In genomic region chr10:96082203-96082602, GRCm38 (mm10) we compare ENCODE assay signal across 28 mouse cellular contexts. TPM values are rescaled to one million over a fixed set of nuclear protein-coding genes. Genes with fewer than 3 reads are reported as not detected.
DNase-seq lines count a peak whose midpoint lies in the region; ATAC-seq and TF ChIP-seq lines count a peak whose summit lies in the region.
"Had no signal": no experiment of that assay in that cellular context is flagged by ENCODE, and none has a peak within 500 bp of the region (broad histone marks: within the 10 kb centered on the region; RNA-seq: fewer than 3 reads in every experiment).

No protein-coding gene starts in this region.

- no peaks in the 10 kb centered on the region; the same call in 1 of the 2 replicates for H3K4me1 ChIP-seq in liver, embryonic 11.5 days (replicated peaks; ENCODE audit: control insufficient read depth, insufficient read depth, low read length)
- H3K4me1 ChIP-seq in liver, embryonic 15.5 days (replicated peaks) = peaks cover 8% of the 10 kb centered on the region; the same call in 1 of the 2 replicates
- H3K4me1 ChIP-seq in lung, postnatal 0 days (ENCODE audit: insufficient read depth, low read depth, low read length) = no peaks in the 10 kb centered on the region
- H3K4me1 ChIP-seq: embryonic facial prominence, embryonic 12.5 days; heart, embryonic 13.5 days; hindbrain, embryonic 15.5 days had no signal

- no peak overlapping the region for H3K9ac ChIP-seq in liver, embryonic 11.5 days (ENCODE audit: low read depth, low read length)
- H3K9ac ChIP-seq in liver, embryonic 15.5 days = no peak overlapping the region
- H3K9ac ChIP-seq in lung, postnatal 0 days (replicated peaks; ENCODE audit: low read depth) = no peak overlapping the region
- H3K9ac ChIP-seq: embryonic facial prominence, embryonic 12.5 days; forebrain, embryonic 15.5 days; heart, embryonic 13.5 days; hindbrain, embryonic 15.5 days had no signal

- peak overlapping the region; percentile 40 for H3K4me2 ChIP-seq in liver, embryonic 11.5 days
- H3K4me2 ChIP-seq in liver, embryonic 15.5 days = peak overlapping the region; percentile 1; the same call in 1 of the 2 replicates
- H3K4me2 ChIP-seq in lung, postnatal 0 days (replicated peaks; ENCODE audit: low read depth, low read length) = no peak overlapping the region
- H3K4me2 ChIP-seq: embryonic facial prominence, embryonic 12.5 days; forebrain, embryonic 15.5 days; heart, embryonic 13.5 days; hindbrain, embryonic 15.5 days had no signal

- 29% methylated on average over 3 of the region's 3 CpGs for WGBS in liver, embryonic 11.5 days
- 14% methylated on average over 3 of the region's 3 CpGs for WGBS in liver, embryonic 15.5 days (ENCODE audit: insufficient replicate concordance)
- 45% methylated on average over 3 of the region's 3 CpGs for WGBS in lung, postnatal 0 days

- no peak overlapping the region for H3K27ac ChIP-seq in liver, embryonic 11.5 days (ENCODE audit: low read depth, low read length)
- H3K27ac ChIP-seq in liver, embryonic 15.5 days (replicated peaks) = no peak overlapping the region
- no peak overlapping the region for H3K27ac ChIP-seq in lung, postnatal 0 days (ENCODE audit: low read length)
- H3K27ac ChIP-seq: embryonic facial prominence, embryonic 12.5 days; forebrain, embryonic 15.5 days; heart, embryonic 13.5 days; hindbrain, embryonic 15.5 days had no signal

- peak; percentile 5 to 37 for DNase-seq in adrenal gland, adult (ENCODE audit: inconsistent age in 2 of 2, low spot score in 1 of 2)
- no peak for DNase-seq in adrenal gland, postnatal 36 days
- peak; percentile 45 for DNase-seq in liver, embryonic 11.5 days (ENCODE audit: low spot score)
- no peak for DNase-seq in lung, postnatal 0 days (ENCODE audit: low spot score)
- DNase-seq in thymus, postnatal 4 days = no peak
- no peak for DNase-seq in heart, adult 18-20 months
- DNase-seq: B cell, adult 2 months; cerebellum, adult 11 months; cerebellum, adult 8-10 months; cerebellum, postnatal 14 days; gastrocnemius, postnatal 10 days; heart, postnatal 36 days had no signal

- TF ChIP-seq CTCF in lung, postnatal 0 days (IDR thresholded peaks at IDR 0.05) = no peak

- no peak overlapping the region for H3K4me3 ChIP-seq in liver, embryonic 11.5 days (ENCODE audit: low read depth, low read length)
- no peak overlapping the region for H3K4me3 ChIP-seq in liver, embryonic 15.5 days (replicated peaks)
- no peak overlapping the region for H3K4me3 ChIP-seq in lung, postnatal 0 days (ENCODE audit: low read depth, low read length)
- H3K4me3 ChIP-seq: embryonic facial prominence, embryonic 12.5 days; forebrain, embryonic 15.5 days; heart, embryonic 13.5 days; hindbrain, embryonic 15.5 days had no signal

- no peaks in the 10 kb centered on the region for H3K9me3 ChIP-seq in liver, embryonic 11.5 days (ENCODE audit: control insufficient read depth, low read length)
- no peaks in the 10 kb centered on the region for H3K9me3 ChIP-seq in liver, embryonic 15.5 days (replicated peaks)
- H3K9me3 ChIP-seq in lung, postnatal 0 days (ENCODE audit: low read length) = no peaks in the 10 kb centered on the region
- H3K9me3 ChIP-seq: embryonic facial prominence, embryonic 12.5 days; forebrain, embryonic 15.5 days; G1E; heart, embryonic 13.5 days; hindbrain, embryonic 15.5 days had no signal

- peak; percentile 40 for ATAC-seq in liver, embryonic 11.5 days (replicated peaks; ENCODE audit: low FRiP score)
- no peak for ATAC-seq in liver, embryonic 15.5 days (ENCODE audit: insufficient read depth)
- no peak for ATAC-seq in lung, postnatal 0 days
- ATAC-seq: CD4-positive, CD25-positive, alpha-beta regulatory T cell, adult 4 months; forebrain, embryonic 15.5 days had no signal

- no peaks in the 10 kb centered on the region for H3K27me3 ChIP-seq in liver, embryonic 11.5 days (replicated peaks; ENCODE audit: control insufficient read depth, insufficient read depth, low read length)
- H3K27me3 ChIP-seq in liver, embryonic 15.5 days = no peaks in the 10 kb centered on the region
- no peaks in the 10 kb centered on the region for H3K27me3 ChIP-seq in lung, postnatal 0 days (replicated peaks; ENCODE audit: insufficient read depth, low read length)
- H3K27me3 ChIP-seq: embryonic facial prominence, embryonic 12.5 days; forebrain, embryonic 15.5 days; heart, embryonic 13.5 days; hindbrain, embryonic 15.5 days had no signal

- H3K36me3 ChIP-seq in liver, embryonic 11.5 days (ENCODE audit: control insufficient read depth, insufficient read depth, low read length) = no peaks in the 10 kb centered on the region
- H3K36me3 ChIP-seq in liver, embryonic 15.5 days (replicated peaks) = no peaks in the 10 kb centered on the region
- no peaks in the 10 kb centered on the region for H3K36me3 ChIP-seq in lung, postnatal 0 days (ENCODE audit: insufficient read depth, low read length)
- H3K36me3 ChIP-seq: embryonic facial prominence, embryonic 12.5 days; forebrain, embryonic 15.5 days; G1E; heart, embryonic 13.5 days; hindbrain, embryonic 15.5 days had no signal

- TF ChIP-seq EP300 in lung, postnatal 0 days (IDR thresholded peaks at IDR 0.05) = no peak

RNA-seq across cellular contexts. Expression of gene Gm5426, which starts 54.2 kb away (rescaled TPM):
- total RNA-seq in adrenal gland, postnatal 36 days (2021) = not detected
- polyA plus RNA-seq in liver, embryonic 11.5 days (2014; fragmentation: Nextera tagmentation; extraction: Ambion mirVana) = not detected in 2 replicates
- polyA plus RNA-seq in liver, embryonic 15.5 days (2015; fragmentation: Nextera tagmentation; extraction: Ambion mirVana) = not detected in 2 replicates
- not detected in 2 replicates for polyA plus RNA-seq in lung, postnatal 0 days (2015; fragmentation: Nextera tagmentation; extraction: Ambion mirVana)
- not detected for total RNA-seq in heart, adult 18-20 months (2021)
- total RNA-seq: adrenal gland, adult 18-20 months; adrenal gland, postnatal 14 days; common myeloid progenitor, adult 5-6 weeks; G1E; gastrocnemius, postnatal 10 days; gastrocnemius, postnatal 4 days; heart, adult 8-10 months; heart, postnatal 36 days had no signal
- polyA plus RNA-seq: CD4-positive, CD25-positive, alpha-beta regulatory T cell, adult 4 months; embryonic facial prominence, embryonic 12.5 days; forebrain, embryonic 11.5 days; forebrain, embryonic 15.5 days; frontal cortex, adult 2 months; G1E; heart, embryonic 13.5 days; heart, postnatal 0 days; hindbrain, embryonic 11.5 days; hindbrain, embryonic 15.5 days had no signal

Comparison
In these comparisons a context has a peak if more than half of its experiments do, and no peak if none do; other contexts are left out.
1. DNase-seq: peak in adrenal gland, adult (2 of 2) and liver, embryonic 11.5 days (single experiment); none in adrenal gland, postnatal 36 days (0 of 2), lung, postnatal 0 days (single experiment), thymus, postnatal 4 days (single experiment) and heart, adult 18-20 months (0 of 2).